Mouse (Mus musculus): Measurements from ENCODE around the gene Ttc36. TPM values are rescaled to one million over a fixed set of nuclear protein-coding genes. Genes with fewer than 3 reads are reported as not detected.
"Not testable (repeated sequence)": the region's sequence is repeated elsewhere in the genome, so short reads cannot be mapped to it uniquely, and the experiment has no call there.

Gene Ttc36
- total RNA-seq, 4 experiments from 2014 or later, result 3.7 to 9.0 (median 5.5) TPM

DNA sequence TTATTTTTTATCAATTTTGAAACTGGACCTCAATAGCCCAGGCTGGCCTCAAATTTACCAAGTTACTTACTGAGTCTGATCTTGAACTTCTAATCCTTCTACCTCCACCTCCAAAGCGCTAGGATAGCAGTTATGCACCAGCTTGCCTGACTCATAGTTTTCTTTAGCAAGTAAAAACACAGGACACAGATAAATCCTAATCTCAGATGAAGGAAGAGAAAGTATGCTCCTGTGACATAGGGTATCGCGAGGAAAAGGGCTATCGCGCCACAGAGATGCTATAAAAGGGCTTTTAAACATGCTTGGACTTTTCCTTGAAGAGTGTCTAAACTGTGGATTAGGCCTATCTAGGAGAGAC lies 30.5 kb downstream of the Ttc36 start:
- no peak for DNase-seq

GRCm38 (mm10) chr9:44771376-44771775 lies 31.5 kb downstream of the Ttc36 start:
- no peak for DNase-seq

DNA sequence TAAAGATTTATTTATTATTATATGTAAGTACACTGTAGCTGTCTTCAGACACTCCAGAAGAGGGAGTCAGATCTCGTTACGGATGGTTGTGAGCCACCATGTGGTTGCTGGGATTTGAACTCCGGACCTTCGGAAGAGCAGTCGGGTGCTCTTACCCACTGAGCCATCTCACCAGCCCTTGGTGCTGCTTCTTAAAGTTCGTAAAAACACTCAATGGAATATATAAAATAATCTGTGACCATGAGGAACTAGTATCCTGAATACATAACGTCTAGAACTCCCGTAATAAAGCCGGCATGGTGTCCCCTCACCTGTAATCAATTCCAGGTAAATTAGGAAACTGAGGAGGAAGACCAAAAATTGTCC lies 34.9 kb downstream of the Ttc36 start:
- DNase-seq, result not testable (repeated sequence)

DNA sequence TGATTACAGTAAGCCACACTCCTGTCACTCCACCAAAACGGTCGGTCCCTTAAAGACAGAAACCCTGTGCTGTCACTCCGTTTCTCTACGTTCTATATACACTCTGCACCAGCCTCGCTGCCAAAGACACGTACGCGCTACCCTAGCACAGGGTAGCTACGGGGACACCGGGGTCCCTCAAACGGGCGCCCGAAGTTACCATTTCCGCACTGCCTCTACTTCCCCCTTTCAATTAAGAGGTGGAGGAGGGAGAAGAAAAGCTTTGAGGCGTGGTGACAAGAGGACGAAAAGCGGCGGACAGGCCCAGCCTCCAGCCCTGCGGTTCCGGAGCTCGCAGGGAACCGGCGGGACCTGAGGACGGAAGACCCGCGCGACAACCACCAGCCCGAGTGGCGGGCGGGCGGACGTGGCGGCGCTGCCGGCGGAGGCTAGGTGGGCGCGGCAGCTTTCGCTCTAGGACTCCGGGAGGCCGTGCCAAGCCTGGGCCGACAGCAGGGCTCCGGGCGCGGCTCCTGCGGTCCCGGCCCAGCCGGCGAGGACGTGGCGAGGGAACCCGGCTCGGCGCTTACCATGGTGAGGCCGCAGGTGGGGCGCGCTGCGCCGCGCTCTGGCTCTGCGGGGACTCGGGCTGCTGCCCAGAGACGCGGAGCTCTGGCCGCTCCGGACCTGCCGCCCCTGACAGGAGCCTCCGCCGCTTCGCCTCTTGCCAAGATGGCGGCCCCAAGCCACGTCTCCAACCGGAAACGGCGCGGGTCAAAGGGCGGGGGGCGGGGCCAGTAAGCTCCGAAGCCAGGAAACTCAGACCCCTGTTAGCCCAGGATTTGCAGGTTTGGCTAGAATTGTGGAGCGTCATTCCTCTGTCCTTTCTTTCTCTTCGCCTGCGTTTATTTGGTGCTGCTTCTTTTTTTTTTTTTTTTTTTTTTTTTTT lies 35.5 kb downstream of the Ttc36 start, which contains the start of the genes Arcn1 and Ift46:
Arcn1 (minus strand) TSS at position 745 of the 928 bp plus-strand sequence.
Ift46 (plus strand) TSS at position 808 of the 928 bp plus-strand sequence.
- peak; percentile 69 for DNase-seq

- DNase-seq, result no peak
Observed at GRCm38 (mm10) chr9:44760873-44761272, 42.0 kb downstream of the Ttc36 start.

Other genes with a start within 250 kb of the Ttc36 start
- gene Cxcr5, start 241.2 kb downstream of the Ttc36 start, total RNA-seq (2022), result under 1 TPM; 0.13 to 0.32 (median 0.18) TPM
- 100 to 1,000 TPM; 142 to 160 (median 152) TPM for gene Ddx6, start 198.2 kb downstream of the Ttc36 start, total RNA-seq (2022)
- not detected for gene Treh, start 129.8 kb downstream of the Ttc36 start, total RNA-seq (2022)
- 10 to 100 TPM; 31.7 to 64.7 (median 48.5) TPM for gene Phldb1, start 67.9 kb downstream of the Ttc36 start, total RNA-seq (2022)
- gene Arcn1, start 35.2 kb downstream of the Ttc36 start, total RNA-seq (2022), result 100 to 1,000 TPM; 172 to 185 (median 176) TPM
- 100 to 1,000 TPM in 2 of 4 experiments, 10 to 100 TPM in 2; 77.7 to 116 (median 99.6) TPM for gene Ift46, start 35.2 kb downstream of the Ttc36 start, total RNA-seq (2022)
- gene Tmem25, start 3.8 kb downstream of the Ttc36 start, total RNA-seq (2022), result 10 to 100 TPM in 1 of 4 experiments, 1 to 10 TPM in 3; 8.7 to 15.3 (median 9.4) TPM
- gene Kmt2a, start 78.2 kb upstream of the Ttc36 start, total RNA-seq (2022), result 10 to 100 TPM; 32.5 to 58.2 (median 41.4) TPM
- 100 to 1,000 TPM; 346 to 533 (median 405) TPM for gene Atp5l, start 117.7 kb upstream of the Ttc36 start, total RNA-seq (2022)
- 100 to 1,000 TPM in 2 of 4 experiments, 10 to 100 TPM in 2; 85.1 to 103 (median 98.7) TPM for gene Ube4a, start 162.5 kb upstream of the Ttc36 start, total RNA-seq (2022)
- gene Cd3g, start 177.4 kb upstream of the Ttc36 start, total RNA-seq (2022), result 1 to 10 TPM in 1 of 4 experiments, under 1 TPM in 2, not detected in 1; 0.52 to 1.3 (median 0.59) TPM
- gene Cd3d, start 178.7 kb upstream of the Ttc36 start, total RNA-seq (2022), result under 1 TPM in 1 of 4 experiments, not detected in 3; 0.38 TPM
- 1 to 10 TPM in 3 of 4 experiments, under 1 TPM in 1; 0.56 to 2.7 (median 1.7) TPM for gene Cd3e, start 206.6 kb upstream of the Ttc36 start, total RNA-seq (2022)
- gene Mpzl2, start 236.7 kb upstream of the Ttc36 start, total RNA-seq (2022), result 1 to 10 TPM; 4.5 to 7.1 (median 6.2) TPM